Mouse (Mus musculus): ENCODE measurements around the gene Specc1l.

GRCm38 (mm10) chr10:75264993-75265555, 53.2 kb downstream of the Specc1l start:
- TF ChIP-seq FLI1 (IDR thresholded peaks at IDR 0.05; ENCODE audit: low read length) = no peak
- TF ChIP-seq GATA1 (IDR thresholded peaks at IDR 0.05; ENCODE audit: borderline replicate concordance, low read length) = no peak

Measured in megakaryocyte, embryonic 14.5 days (primary cell).